Mouse (Mus musculus) neutrophil, adult 5-6 weeks (primary cell): ENCODE results near the gene Nisch. TPM values are rescaled to one million over a fixed set of nuclear protein-coding genes. Genes with fewer than 3 reads are reported as not detected.

ENCODE experiments used
- ATAC-seq: fragments of 151-379, 151-347 bp; 2 replicates; pipeline ENCODE4 v1.8.0; 2017; ENCODE audit warnings: mild to moderate bottlenecking, moderate TSS enrichment; ENCODE audit not compliant: insufficient number of reproducible peaks, poor library complexity, low FRiP score, severe bottlenecking; ENCODE audit errors: extremely low read depth
- total RNA-seq: library from RNA; stranded (forward); fragments of 200-1000 nt; gene quantifications from 2 replicates; pipeline ENCODE4 v1.2.3, GENCODE M21; 2017

Gene Nisch
- total RNA-seq, 1 experiment from 2014 or later: 351 TPM

GRCm38 (mm10) chr14:31226978-31227377, 10.2 kb upstream of the Nisch start:
- no peak for ATAC-seq

GRCm38 (mm10) chr14:31217666-31218065, 920 bp upstream of the Nisch start, which contains the start of gene Sema3g:
Gene Sema3g, plus strand, starts transcription at chr14:31217860.
- peak; percentile 30; the same call in 1 of the 2 replicates for ATAC-seq

DNA sequence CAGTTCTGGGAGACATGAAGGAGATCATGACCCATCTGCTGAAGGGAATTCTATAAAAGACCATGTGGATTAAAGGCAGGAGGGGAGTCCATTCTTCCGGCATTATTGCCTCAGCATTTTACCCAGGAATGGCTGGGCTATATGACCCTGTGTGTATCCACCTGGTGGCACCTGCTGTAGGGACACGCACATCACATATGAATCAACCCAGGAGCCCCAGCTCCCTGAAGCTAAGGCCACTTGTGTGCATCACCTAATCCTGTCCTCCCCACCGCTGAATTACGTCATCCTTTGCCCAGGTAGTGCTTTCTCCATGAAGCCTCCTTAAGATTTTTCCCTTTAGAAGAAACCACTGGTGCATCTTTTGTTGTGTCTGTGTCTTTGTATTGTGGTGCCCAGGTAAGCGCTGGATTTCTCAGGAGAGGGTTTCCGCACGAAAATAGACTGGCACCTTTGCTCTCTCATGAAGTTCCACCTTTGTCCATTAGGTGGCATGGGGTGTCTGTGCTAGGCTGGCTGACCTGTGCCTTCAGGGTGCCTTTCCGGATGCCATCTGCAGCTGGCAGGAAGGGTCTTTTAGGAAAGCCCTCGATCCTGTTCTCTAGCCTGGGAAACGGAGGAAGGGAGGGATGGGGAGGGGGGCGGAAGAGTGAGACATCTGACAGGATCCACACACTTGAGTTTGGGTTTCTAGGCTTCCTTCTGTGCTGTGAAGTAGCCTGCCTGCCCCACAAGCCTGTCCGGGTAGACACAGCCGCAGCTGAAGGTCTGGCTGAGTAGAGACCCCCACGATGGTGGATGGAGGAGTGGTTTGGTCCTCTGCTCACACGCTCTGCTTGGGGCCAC, 1.4 kb downstream of the Nisch start:
- peak; percentile 84 for ATAC-seq

GRCm38 (mm10) chr14:31214684-31215083, 2.1 kb downstream of the Nisch start:
- no peak for ATAC-seq

- no peak for ATAC-seq
Measured at GRCm38 (mm10) chr14:31213868-31214267, 2.9 kb downstream of the Nisch start.

DNA sequence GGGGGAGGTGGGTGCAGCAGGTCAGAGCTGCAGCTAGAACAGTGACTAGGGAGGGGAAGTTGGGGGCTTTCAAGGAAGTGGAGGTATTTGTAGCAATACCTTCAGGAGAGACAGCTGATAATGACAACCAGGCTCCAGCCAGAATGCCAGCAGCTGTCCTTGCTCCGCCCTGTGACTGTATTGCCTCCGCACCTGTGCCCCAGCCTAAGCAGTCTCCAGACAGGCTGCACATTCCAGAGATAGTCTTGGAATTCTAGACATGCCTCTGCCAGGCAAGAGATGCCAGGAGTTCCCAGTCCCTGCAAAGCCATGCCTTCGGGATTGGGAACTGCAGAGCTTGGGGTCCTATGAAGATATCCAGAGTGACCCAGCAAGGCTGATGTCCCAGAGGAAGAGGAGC, 4.2 kb downstream of the Nisch start:
- no peak for ATAC-seq

DNA sequence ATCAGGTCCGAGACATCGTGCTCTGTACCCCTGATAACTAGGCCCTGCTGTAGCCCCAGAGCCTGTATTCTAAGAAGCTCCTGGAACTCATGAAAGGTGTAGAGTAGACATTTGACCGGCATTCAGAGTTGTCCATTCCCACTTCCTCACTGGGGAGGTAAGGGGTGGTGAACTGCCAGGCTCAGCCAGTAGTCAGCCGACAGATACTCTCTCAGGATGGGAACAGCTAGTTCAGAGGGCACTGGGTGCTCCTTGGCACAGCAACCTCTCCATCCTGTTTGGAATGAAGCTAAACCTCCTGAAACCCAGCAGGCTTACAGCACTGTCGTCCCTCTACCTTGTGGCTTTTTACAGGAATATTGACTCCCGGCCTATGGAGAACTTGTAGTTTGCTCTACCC, 4.9 kb downstream of the Nisch start:
- ATAC-seq: no peak

GRCm38 (mm10) chr14:31209133-31209557, 7.6 kb downstream of the Nisch start:
- ATAC-seq: no peak

DNA sequence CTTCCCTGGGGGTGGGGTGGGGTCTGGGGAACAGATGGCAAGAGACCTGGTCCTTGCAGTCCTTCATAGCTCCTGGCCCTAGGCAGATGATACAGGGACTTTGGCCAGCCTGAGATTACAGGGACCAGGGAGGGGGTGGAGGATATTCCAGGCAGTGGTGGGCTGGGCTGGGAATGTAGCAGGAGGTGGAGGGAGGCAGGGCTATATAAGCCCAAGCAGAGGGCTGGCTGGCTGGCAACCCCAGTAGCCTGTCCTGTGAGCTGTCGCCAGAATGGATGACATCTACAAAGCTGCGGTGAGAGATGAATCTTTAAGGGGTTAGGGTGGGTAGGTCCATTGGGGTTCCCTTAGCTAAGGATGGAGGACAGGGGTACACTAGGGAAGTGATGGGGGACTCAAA, 8.7 kb downstream of the Nisch start, which contains the start of gene Tnnc1:
Gene Tnnc1, plus strand, starts transcription at position 229 of the 400 bp plus-strand sequence.
- no peak for ATAC-seq

DNA sequence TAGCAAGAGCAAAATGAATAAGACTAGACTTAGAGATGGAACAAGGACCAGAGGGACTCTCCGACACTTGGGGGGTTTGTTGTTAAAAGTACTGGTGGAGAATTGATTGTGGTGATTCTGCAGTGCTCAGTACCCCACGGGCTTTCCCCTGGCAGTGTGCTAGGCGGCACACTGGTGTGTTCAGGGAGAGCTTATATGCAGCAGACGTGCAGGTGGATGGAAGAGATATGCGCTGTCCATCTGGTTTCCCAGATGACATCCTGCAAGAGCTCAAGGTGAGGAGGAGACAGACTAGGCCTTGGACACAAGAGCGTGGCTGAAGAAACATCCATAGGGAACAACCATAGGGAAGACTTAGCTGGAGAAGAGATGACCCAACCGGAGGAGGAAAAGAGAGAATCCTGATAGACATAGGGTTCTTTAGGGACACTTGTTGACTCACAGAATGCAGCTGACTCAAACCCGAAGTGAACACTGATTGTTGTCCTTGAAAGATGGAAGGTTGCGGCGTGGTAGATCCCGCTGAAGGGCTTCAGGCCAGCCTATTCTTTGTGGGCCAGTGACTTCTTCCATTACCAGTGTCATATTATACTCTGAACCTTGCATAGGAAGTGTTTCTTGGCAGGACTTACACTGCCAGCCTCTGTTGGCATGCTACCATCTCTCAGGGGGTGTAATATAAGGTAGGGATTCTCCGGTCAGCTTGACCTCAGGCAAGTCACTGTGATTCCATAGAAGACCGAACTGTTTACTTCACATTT, 9.5 kb downstream of the Nisch start:
- ATAC-seq: no peak

GRCm38 (mm10) chr14:31206472-31206981, 10.2 kb downstream of the Nisch start:
- ATAC-seq: peak; percentile 78

DNA sequence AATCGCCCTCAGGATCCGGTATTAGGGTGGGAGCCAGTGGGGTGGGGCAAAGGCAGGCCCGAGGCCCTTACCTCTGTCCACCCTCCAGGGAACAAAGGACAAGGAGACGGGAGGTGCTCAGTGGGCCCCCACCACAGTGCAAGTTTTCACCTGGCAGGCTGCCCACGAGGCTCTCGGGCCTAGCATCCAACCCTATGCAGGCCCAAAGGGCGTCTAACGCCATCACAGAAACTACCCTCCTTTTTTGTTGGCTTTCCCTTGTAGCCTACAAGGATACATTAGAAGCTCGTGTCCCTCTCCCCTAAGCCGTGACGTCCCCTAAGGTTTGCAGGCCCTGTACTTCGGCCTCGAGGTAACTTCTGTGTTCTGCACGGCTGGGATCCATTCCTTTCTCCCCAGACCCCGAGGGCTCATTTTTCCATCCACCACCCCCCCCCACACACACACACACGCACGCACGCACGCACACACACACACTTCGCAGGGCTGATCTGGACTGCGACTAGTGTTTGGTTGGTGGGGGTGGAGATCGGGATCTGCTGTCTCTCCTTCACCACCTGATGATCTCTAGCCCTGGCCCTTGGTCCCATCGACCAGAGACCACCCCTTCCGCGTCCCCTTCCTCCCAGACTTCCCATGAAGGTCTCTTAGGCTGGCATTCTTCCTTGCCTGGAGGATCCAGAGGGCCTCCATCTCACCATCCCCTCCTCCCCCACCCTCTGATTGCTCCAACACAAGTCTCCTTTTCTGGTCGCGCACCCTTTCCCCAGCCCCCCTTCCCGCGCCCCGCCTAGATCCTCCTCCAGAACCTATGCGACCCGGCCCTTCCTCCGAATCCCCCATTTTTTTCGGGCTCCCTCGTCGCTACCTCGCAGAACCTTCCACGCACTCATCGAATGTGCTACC, 10.9 kb downstream of the Nisch start:
- ATAC-seq: no peak

DNA sequence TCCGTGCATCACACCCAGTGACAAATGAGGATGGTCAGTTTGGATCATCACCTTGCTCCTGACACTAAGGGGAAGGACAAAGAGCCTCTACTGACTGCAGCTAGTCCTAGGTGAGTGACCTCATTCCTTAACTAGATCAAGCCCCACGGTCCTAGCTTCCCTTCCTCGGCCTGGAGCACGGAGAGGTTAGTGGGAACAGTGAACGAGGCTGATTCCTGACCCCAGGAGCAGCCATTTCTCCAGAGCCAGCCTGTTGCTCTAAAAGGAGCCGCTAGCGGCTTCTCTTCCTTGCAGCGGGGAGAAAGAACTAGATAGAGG, 11.5 kb downstream of the Nisch start:
- ATAC-seq: no peak

- no peak for ATAC-seq
Measured at GRCm38 (mm10) chr14:31204844-31205243, 11.9 kb downstream of the Nisch start.

GRCm38 (mm10) chr14:31200038-31200437, 16.7 kb downstream of the Nisch start:
- ATAC-seq: no peak

- ATAC-seq: no peak
Measured at GRCm38 (mm10) chr14:31199599-31199998, 17.1 kb downstream of the Nisch start.

DNA sequence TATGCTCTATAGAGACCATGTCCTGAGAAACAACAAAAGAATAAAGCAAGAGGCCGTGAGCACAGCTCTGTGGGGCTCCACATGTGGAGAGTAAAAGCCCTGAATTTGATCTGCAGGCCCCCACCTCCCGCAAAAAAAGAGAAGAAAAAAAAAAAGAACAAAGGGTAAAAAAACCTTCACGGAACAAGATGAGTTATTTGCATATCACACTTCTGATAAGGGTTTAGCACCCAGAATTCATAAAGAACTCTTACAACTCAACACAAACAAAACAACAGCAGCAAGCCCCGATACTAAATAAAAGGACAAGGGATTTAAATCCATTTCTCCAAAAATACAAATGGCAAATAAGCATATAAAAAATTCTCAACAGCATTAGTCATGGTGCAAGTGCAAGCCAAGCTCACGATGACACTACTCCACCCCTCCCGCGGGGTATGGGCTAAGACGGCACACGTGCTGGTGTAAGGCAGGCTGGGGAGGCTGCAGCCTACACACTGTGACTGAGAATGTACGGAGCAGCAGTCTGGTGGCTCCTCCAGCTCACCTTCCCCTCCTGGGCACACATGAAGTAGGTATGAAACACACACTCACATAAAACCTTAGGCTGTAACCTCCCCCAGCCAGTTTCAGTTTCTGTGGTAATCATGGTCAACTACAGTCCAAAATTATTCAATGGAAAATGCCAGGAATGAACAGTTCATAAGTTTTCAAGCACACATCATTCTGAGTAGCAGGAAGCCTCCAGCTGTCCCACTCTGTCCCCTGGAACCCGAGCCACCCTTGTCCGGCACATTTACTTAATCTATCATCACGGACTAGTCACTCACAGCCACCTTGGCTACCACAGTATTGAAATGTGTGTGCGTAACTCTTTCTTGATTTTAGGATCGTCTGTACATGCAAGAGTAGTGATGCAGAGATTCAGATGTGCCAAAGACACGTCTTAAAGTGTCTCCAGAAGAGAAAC, 18.9 kb downstream of the Nisch start:
- ATAC-seq: no peak

DNA sequence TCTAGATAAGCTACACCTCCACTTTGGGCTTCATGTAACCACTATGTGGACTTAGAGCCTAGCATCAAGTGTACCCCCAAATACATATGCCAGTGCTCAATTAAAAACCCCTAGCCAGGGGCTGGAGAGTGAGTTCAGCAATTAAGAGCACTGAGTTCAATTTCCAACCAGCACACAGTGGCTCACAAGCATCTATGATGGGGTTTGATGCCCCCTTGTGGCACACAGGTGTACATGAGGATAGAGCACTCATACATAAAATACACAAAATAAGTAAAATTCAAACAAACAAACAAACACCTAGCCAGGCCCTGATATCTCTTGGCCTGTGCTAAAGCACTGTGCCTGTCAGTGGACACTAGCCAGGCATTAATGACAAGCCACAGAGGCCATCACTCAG, 20.8 kb downstream of the Nisch start:
- peak; percentile 79 for ATAC-seq
